17 mouse cellular contexts compared by ENCODE assay signal in the genomic region with DNA sequence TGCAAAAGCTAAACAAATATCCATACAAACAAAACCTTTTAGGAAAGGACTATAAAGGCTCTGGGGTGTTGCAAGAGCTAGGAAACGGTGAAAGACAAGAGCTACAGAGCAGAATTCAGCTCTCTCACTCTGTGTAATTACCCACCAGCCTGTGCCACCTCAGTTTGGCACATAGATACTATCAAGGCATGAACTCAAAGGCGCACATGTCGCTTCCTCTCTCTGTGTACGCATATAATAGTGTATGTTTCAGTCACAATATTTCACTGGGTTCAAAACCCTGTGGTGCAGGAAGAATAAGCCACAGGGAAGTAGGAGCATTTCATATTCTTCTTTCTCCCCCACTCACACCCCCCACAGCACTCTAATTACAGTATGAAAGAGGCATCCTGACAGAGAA.
"Had no signal": no experiment of that assay in that cellular context is flagged by ENCODE, and none has a peak within 500 bp of the region (broad histone marks: within the 10 kb centered on the region; RNA-seq: fewer than 3 reads in every experiment).

No protein-coding gene starts in this region.

- H3K36me3 ChIP-seq: liver, embryonic 13.5 days had no signal

- H3K4me2 ChIP-seq: liver, embryonic 13.5 days; midbrain, embryonic 11.5 days had no signal

- H3K4me3 ChIP-seq: left cerebral cortex, adult 2 months; liver, embryonic 13.5 days had no signal

- H3K27ac ChIP-seq: kidney, postnatal 0 days; left cerebral cortex, adult 2 months; liver, embryonic 13.5 days; stomach, postnatal 0 days had no signal

- DNase-seq: kidney, postnatal 25 days; layer of hippocampus, postnatal 36 days; liver, embryonic 13.5 days; lung, adult 2 months; lung, postnatal 14 days; lung, postnatal 4 days; midbrain, embryonic 14.5 days; right cerebral cortex, adult 18-20 months; right cerebral cortex, postnatal 14 days; right cerebral cortex, postnatal 4 days; thymus, adult 2 months; thymus, postnatal 14 days; thymus, postnatal 4 days had no signal

- H3K4me1 ChIP-seq: liver, embryonic 13.5 days had no signal

- H3K9ac ChIP-seq: liver, embryonic 13.5 days had no signal

- H3K27me3 ChIP-seq: liver, embryonic 13.5 days had no signal

- H3K9me3 ChIP-seq: liver, embryonic 13.5 days had no signal
